Mouse (Mus musculus) forebrain, embryonic 14.5 days (tissue): ENCODE measurements around the gene Uggt1. TPM values are rescaled to one million over a fixed set of nuclear protein-coding genes. Genes with fewer than 3 reads are reported as not detected.

Experiments used
- ATAC-seq: fragments of 200-750 bp; cut with Nextera tagmentation; 2 replicates; pipeline ENCODE4 v1.8.0; 2017; ENCODE audit warnings: mild to moderate bottlenecking, moderate library complexity
- DNase-seq: peaks from one replicate; pipeline ENCODE4 v3.0.0-alpha.2; 2015; ENCODE audit warnings: low spot score
- H3K27ac ChIP-seq: fragments of 300-500 bp; sonication (generic); 2 replicates; pipeline ENCODE4 v1.5.1; 2014; ENCODE audit warnings: low read depth, mild to moderate bottlenecking, control low read depth, low read length, moderate library complexity
- H3K27me3 ChIP-seq: fragments of 300-500 bp; sonication (generic); replicated peaks from 2 replicates; pipeline ENCODE4 v1.6.1; 2014; ENCODE audit warnings: low read length, control low read depth, mixed read lengths; ENCODE audit not compliant: control insufficient read depth, insufficient read depth
- H3K36me3 ChIP-seq: fragments of 300-500 bp; sonication (generic); 2 replicates; pipeline ENCODE4 v1.6.1; 2014; ENCODE audit warnings: low read length, control low read depth; ENCODE audit not compliant: control insufficient read depth, insufficient read depth
- H3K4me1 ChIP-seq: fragments of 300-500 bp; sonication (generic); 2 replicates; pipeline ENCODE4 v1.6.1; 2014; ENCODE audit warnings: antibody characterized with exemption, low read length, control low read depth; ENCODE audit not compliant: control insufficient read depth, insufficient read depth
- H3K4me2 ChIP-seq: fragments of 300-500 bp; sonication (generic); 2 replicates; pipeline ENCODE4 v1.6.1; 2014; ENCODE audit warnings: mild to moderate bottlenecking, control low read depth, low read length
- H3K4me3 ChIP-seq: fragments of 300-500 bp; sonication (generic); 2 replicates; pipeline ENCODE4 v1.5.1; 2014; ENCODE audit warnings: low read depth, low read length, control low read depth
- H3K9ac ChIP-seq: fragments of 300-500 bp; sonication (generic); 2 replicates; pipeline ENCODE4 v1.6.1; 2014; ENCODE audit warnings: mild to moderate bottlenecking, low read length, control low read depth, moderate library complexity
- H3K9me3 ChIP-seq: fragments of 300-500 bp; sonication (generic); replicated peaks from 2 replicates; pipeline ENCODE4 v1.6.1; 2016; ENCODE audit warnings: low read length, control low read depth, mixed read lengths; ENCODE audit not compliant: control insufficient read depth
- WGBS: fragments of 180-500 bp; shearing (Covaris S2); extraction: QIAGEN DNeasy Blood & Tissue Kit; methylation state at CpG from one replicate; pipeline ENCODE4 v1.1.7; 2014; 5-methylcytosine and 5-hydroxymethylcytosine counted together
- polyA plus RNA-seq: library from polyadenylated mRNA; unstranded; fragments of >200 nt; fragmentation: Nextera tagmentation; extraction: Ambion mirVana; gene quantifications from 2 replicates; pipeline ENCODE4 v1.2.1, GENCODE M21; 2014

Gene Uggt1
- polyA plus RNA-seq, 1 experiment from 2014 or later = 66.8 TPM

DNA sequence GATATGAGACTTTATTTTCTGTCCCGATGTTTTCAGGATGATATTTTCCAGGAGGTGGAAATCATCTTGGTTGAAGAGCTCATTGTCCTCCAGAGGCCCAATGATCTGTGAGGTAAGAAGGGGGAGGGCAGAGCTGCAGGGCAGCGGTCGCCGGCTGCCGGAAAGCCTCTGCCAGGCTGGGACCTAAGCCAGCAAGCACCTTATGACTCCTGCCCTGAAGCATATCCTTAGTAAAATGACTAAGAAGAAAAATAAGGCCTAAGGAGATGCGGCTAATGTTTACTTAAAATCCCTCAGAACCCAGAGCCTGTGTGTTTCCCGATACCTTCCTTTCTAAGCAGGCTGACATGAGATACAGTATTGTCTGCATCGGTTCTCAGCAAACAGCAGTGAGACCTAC lies 71.1 kb downstream of the Uggt1 start:
- Histone ChIP-seq H3K4me3 (no peak overlapping the region), H3K36me3 (peaks cover 87% of the 10 kb centered on the region), H3K27me3 (no peaks in the 10 kb centered on the region), H3K4me2 (no peak overlapping the region), H3K4me1 (no peaks in the 10 kb centered on the region), H3K9ac (no peak overlapping the region), H3K9me3 (no peaks in the 10 kb centered on the region), H3K27ac (no peak overlapping the region)
- ATAC-seq = no peak
- DNase-seq = no peak
- WGBS = 81% methylated on average over 8 of the region's 8 CpGs

DNA sequence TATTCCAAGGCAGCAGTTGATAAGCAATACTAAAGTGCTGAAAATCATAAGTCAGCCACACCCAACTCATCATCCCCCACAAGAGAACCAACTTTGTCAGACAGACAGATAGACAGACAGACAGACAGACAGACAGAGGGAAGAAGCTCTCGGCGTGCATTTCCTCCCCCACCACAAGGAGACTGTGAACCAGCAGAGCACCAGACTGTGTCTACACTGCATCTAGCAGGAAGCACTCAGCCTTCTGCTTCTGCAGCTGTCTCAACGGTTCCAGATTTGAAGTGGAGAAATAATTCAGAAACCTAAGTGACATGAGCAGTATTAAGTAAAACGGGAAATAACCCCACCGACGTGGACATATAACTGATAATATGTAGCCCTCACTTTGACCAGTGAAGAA lies 71.6 kb downstream of the Uggt1 start:
- Histone ChIP-seq H3K4me1 (no peaks in the 10 kb centered on the region), H3K9ac (no peak overlapping the region), H3K4me3 (no peak overlapping the region), H3K9me3 (no peaks in the 10 kb centered on the region), H3K27me3 (no peaks in the 10 kb centered on the region), H3K36me3 (peaks cover 85% of the 10 kb centered on the region), H3K4me2 (no peak overlapping the region), H3K27ac (no peak overlapping the region)
- DNase-seq = no peak
- WGBS = 97% methylated on average over 6 of the region's 6 CpGs
- no peak for ATAC-seq

DNA sequence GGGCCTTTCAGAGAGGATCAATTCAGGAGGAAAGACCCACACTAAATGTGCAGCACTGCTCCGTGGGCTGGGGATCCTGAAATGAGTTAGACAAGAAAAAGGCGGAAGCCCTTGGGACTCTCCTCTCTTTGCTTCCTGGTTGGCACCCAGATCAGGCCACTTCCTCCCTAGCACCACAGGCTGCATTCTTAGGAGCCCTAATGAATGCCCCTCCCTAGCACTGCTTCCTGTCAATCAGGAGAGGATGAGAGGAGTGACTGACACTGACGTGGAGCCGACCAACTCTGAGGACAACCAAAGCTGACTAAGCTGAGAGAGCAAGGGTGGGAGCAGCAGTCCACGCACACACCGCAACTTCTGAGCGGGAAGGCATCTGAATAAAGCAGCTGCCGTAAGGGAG lies 81.8 kb downstream of the Uggt1 start:
- no peaks in the 10 kb centered on the region for H3K9me3 ChIP-seq
- no peak for DNase-seq
- 81% methylated on average over 8 of the region's 8 CpGs for WGBS
- H3K4me3 ChIP-seq = no peak overlapping the region
- no peaks in the 10 kb centered on the region for H3K4me1 ChIP-seq
- H3K4me2 ChIP-seq = no peak overlapping the region
- H3K36me3 ChIP-seq = peaks cover 81% of the 10 kb centered on the region
- ATAC-seq = no peak
- no peaks in the 10 kb centered on the region for H3K27me3 ChIP-seq
- no peak overlapping the region for H3K9ac ChIP-seq
- no peak overlapping the region for H3K27ac ChIP-seq

DNA sequence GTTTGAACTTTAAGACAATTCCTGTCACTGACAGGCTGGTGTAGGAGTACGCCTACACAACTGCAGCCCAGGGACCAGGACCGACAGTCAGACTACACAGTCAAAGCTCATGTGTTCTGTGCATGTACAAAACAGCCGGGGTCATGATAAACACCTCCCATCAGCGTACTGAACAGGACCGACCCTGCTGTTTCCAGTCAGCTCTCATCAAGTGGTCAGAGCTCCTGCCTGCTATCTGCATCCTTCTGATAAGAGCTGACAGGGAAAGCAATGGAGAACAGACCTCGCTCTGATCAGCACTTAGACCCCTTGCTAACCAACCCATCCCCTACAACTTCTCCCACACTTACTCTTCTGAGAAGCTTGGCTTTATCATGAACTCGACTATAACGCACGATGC lies 83.3 kb downstream of the Uggt1 start:
- no peak for DNase-seq
- Histone ChIP-seq H3K9me3 (no peaks in the 10 kb centered on the region), H3K4me3 (no peak overlapping the region), H3K9ac (no peak overlapping the region), H3K36me3 (peaks cover 89% of the 10 kb centered on the region), H3K27me3 (no peaks in the 10 kb centered on the region), H3K4me1 (no peaks in the 10 kb centered on the region), H3K4me2 (no peak overlapping the region), H3K27ac (no peak overlapping the region)
- 94% methylated on average over 9 of the region's 9 CpGs for WGBS
- ATAC-seq = no peak

DNA sequence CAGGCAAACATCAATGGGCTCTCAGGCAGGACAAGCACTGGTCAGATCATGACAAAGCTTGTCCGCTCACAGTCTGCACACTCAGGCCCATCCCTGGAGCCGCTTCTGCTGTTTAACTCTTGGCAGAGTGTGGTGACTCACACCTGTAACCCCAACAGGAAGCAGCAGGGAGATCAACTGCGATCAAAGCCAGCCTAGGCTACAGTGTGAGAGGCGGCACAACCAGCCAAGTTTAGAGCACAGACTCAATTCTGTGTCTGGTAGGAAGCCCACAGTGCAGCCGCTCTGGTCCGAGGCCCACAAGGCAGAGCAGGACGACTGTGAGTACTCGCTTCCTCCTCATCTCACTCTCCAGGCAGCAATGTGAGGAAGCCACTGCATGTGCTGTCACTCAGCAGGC lies 84.3 kb downstream of the Uggt1 start:
- H3K4me1 ChIP-seq = no peaks in the 10 kb centered on the region
- H3K4me3 ChIP-seq = no peak overlapping the region
- H3K4me2 ChIP-seq = no peak overlapping the region
- H3K27ac ChIP-seq = no peak overlapping the region
- DNase-seq (no peak), ATAC-seq (no peak)
- 88% methylated on average over 8 of the region's 8 CpGs for WGBS
- H3K36me3 ChIP-seq = peaks cover 90% of the 10 kb centered on the region
- no peaks in the 10 kb centered on the region for H3K27me3 ChIP-seq
- H3K9me3 ChIP-seq = no peaks in the 10 kb centered on the region
- H3K9ac ChIP-seq = no peak overlapping the region

DNA sequence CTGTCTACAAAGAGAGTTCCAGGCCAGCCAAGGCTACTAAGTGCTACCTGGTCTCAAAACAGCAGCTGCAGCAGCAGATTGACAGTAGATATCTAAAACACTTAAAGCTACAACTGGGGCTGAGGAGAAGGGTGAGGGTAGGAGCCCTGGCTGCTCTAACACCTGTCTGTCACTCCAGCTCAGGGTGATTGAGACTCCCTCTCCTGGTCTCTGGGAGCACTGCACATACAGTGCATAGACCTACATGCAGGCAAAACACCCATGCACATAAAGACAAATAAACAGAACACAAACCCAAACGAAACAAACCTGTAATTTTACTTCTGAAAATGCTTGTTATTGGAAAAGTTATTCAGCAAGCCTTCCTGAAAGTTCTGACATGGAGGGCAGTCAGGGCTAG lies 95.1 kb downstream of the Uggt1 start:
- DNase-seq (peak; percentile 24), ATAC-seq (no peak; the same call in 1 of the 2 replicates)
- no peaks in the 10 kb centered on the region for H3K27me3 ChIP-seq
- peaks cover 95% of the 10 kb centered on the region for H3K36me3 ChIP-seq
- no peaks in the 10 kb centered on the region for H3K4me1 ChIP-seq
- H3K9ac ChIP-seq = no peak overlapping the region
- no peak overlapping the region for H3K4me2 ChIP-seq
- H3K27ac ChIP-seq = no peak overlapping the region
- no peak overlapping the region for H3K4me3 ChIP-seq
- WGBS = 82% methylated on average over 1 of the region's 1 CpGs
- no peaks in the 10 kb centered on the region for H3K9me3 ChIP-seq

DNA sequence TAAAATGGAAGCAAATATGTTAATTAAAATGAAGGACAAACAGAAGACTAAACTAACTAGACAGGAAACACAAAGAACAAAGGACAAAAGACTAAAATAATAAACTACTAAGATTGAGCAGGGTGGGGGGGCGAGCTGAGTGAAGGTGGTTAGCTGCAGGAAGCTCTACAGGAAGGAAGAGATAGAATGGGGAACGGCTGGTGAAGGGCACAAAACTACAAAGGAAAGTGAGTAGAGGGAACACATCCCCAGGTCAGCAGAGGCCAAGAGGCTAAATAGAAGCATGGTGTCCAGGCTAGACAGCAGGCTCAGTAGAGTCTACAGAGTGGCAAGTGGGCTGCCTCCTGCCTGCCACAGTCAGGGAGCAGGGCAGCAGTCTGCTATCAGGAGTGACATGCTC lies 95.7 kb downstream of the Uggt1 start:
- Histone ChIP-seq H3K9me3 (no peaks in the 10 kb centered on the region), H3K4me1 (no peaks in the 10 kb centered on the region), H3K27me3 (no peaks in the 10 kb centered on the region), H3K4me2 (no peak overlapping the region), H3K36me3 (peaks cover 95% of the 10 kb centered on the region), H3K4me3 (no peak overlapping the region), H3K27ac (no peak overlapping the region), H3K9ac (no peak overlapping the region)
- DNase-seq (no peak), ATAC-seq (no peak)
- WGBS = 78% methylated on average over 2 of the region's 2 CpGs

DNA sequence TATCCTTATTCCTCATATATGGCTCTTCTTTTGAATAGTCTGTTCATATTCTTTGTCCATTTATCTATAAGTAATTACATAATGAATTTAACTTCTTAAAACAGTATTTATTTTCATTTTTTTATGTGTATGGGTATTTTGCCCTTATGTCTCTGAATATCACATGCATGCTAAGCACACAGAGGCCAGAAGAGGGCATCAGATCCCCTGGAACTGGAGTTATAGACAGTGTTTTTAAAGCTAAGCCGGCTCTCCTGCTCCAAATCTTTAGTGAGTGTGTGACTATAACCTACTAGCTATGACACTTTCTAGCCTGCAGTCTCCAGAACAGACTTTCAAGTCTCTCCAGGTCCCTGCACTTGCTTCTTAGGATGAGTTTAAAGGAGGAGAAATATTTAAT lies 99.5 kb downstream of the Uggt1 start:
- Histone ChIP-seq H3K9me3 (no peaks in the 10 kb centered on the region), H3K4me1 (no peaks in the 10 kb centered on the region), H3K9ac (no peak overlapping the region), H3K4me2 (no peak overlapping the region), H3K27me3 (no peaks in the 10 kb centered on the region), H3K36me3 (peaks cover 78% of the 10 kb centered on the region), H3K4me3 (no peak overlapping the region), H3K27ac (no peak overlapping the region)
- 24% methylated on average over 1 of the region's 1 CpGs for WGBS
- DNase-seq = peak; percentile 63
- ATAC-seq = peak; percentile 52; the same call in 1 of the 2 replicates

DNA sequence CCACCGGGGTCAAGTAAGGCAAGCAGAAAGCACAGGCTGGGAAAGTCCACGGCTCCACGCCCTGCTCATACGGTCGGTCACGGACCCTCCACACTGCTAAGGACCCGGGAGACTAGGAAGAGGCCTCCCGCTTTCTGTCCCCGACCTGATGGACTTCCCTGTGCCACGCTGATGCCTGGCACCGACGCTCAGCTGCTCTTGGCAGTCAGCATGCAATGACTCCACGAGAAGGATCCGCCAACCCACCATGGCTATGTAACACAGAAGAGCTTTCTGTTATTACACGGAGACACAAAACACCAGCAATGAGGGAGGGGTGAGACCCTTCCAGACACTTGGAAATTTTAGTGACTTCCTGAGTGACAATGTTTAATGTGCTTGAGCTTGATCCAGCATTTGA lies 104.2 kb downstream of the Uggt1 start:
- H3K4me2 ChIP-seq = no peak overlapping the region
- H3K27ac ChIP-seq = no peak overlapping the region
- peaks cover 33% of the 10 kb centered on the region for H3K36me3 ChIP-seq
- no peaks in the 10 kb centered on the region for H3K27me3 ChIP-seq
- DNase-seq = no peak
- WGBS = 94% methylated on average over 15 of the region's 15 CpGs
- H3K9me3 ChIP-seq = no peaks in the 10 kb centered on the region
- H3K9ac ChIP-seq = no peak overlapping the region
- no peak for ATAC-seq
- no peaks in the 10 kb centered on the region for H3K4me1 ChIP-seq
- no peak overlapping the region for H3K4me3 ChIP-seq
